Mouse (Mus musculus) brain, adult 2 months (tissue): ENCODE measurements at regions not wholly inside any gene's neighbourhood (a gene's known extent, or its start where the extent isn't known, plus 50 kb on each side); places are given as distances from the start of the nearest gene placed in this dataset.

Experiments used
- DNase-seq: peaks from one replicate; pipeline ENCODE4 v3.0.0; 2011; ENCODE audit warnings: low read depth, low spot score

- peak; percentile 0 for DNase-seq
These were observed 566.6 kb upstream of the Epha6 start for GRCm38 (mm10) chr16:61171856-61172433.

- peak; percentile 1 for DNase-seq
These were observed 532.8 kb upstream of the Epha6 start for GRCm38 (mm10) chr16:61138106-61138505.
